Mouse (Mus musculus) T-cell, adult 2 months (primary cell): Measurements from ENCODE around the gene Cdhr4.

Experiments
- DNase-seq: peaks from one replicate; pipeline ENCODE4 v3.0.0; 2022; ENCODE audit warnings: low spot score

Gene Cdhr4

DNA sequence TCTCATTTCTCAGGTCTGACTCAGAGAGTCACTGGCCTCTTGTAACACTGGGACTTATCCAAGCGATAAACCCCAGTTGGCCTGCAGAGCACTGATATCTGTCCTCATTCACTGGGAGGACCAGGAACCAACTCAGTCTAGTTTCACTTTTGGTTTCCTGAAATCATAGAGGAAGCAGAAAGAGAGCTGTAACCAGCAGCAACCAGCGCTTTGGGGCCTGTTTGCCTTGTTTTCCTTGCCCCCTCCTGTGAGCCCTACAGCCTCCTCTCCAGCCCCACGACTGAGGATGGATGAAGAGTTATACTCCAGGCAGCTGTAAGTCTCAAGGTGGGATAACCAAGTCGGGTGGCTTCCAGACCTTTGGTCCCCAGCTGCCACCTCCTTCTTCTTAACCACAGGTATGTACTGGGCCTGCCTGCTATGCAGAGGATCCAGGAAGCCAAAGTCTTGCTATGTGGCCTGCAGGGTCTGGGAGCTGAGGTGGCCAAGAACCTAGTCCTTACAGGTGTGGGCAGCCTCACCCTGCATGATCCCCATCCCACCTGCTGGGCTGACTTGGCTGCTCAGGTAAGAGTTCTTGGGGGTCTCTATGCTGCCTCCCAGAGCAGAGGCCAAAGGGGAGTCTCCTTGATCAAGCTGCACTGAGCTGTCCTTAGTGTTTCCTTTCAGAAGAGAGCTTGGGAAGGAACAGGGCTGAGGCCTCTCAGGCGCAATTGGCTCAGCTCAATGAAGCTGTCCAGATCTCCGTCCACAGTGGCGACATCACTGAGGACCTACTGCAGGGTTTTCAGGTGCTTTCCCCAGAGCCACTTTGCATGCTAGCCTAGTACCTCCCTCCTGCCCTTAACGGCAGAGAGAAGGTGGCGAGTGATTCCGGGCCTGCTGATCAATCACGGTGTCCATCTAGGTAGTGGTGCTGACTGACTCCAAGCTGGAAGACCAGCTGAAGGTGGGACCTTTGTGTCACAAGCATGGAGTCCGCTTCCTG, 16.6 kb upstream of the Cdhr4 start, which contains the start of gene Uba7:
Gene Uba7, plus strand, starts transcription at position 107 of the 988 bp plus-strand sequence.
- DNase-seq, result peak; percentile 52

DNA sequence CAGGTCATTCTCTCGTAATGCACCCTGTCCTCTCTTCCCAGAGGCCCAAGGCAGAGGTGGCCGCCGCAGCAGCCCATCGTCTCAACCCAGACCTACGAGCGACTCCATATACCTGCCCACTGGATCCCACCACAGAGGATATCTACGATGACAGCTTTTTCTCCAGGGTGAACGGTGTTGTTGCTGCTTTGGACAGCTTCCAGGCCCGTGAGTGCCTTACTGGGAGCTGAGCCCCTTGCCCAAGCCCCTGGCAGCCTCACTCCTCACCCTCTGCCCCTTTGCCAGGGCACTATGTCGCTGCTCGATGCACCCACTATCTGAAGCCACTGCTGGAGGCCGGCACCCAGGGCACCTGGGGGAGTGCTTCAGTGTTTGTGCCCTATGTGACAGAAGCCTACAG, 13.5 kb upstream of the Cdhr4 start:
- no peak for DNase-seq

DNA sequence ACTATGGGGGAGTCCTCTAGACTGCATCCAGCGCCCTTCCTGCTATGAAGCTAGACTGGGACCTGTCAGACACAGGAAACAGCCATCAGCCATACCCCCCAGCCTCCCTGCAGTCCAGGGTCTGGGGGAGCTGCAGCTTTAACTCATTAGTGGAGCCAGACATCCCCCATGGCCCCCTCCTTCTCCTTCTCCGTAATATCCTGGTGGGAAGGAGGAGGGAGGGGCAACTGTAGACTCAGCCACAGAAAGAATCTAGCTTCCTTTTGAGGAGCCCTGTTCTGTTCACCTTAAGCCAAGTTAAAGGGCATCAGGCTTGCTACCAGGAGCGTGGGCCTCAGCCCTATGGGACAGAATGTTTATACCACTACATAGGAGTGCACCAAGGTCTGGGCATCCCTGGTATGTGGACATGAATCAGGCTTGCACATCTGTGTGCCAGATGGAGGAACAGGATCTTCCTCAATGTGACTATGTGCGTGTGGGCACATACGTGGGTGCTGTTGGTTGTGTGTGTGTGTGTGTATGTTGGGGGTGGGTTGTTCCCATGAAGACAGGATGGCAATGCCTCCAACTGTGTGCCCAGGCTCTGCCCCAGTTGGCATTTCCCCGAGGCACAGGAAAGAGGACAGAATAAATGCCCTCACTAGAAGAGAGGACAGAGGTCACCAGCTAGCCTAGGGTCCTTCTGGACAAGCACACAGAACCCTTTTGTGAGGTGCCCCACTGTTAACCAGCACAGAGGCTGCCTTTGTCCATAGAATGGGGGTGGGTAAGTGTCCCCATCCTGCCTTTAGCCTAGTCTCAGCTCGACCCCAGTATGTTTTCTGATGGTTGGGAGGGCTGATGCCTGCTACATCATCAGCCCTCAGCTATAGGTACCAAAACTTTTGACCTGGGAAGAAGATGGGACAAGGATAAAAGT, 10.4 kb upstream of the Cdhr4 start:
- no peak for DNase-seq

DNA sequence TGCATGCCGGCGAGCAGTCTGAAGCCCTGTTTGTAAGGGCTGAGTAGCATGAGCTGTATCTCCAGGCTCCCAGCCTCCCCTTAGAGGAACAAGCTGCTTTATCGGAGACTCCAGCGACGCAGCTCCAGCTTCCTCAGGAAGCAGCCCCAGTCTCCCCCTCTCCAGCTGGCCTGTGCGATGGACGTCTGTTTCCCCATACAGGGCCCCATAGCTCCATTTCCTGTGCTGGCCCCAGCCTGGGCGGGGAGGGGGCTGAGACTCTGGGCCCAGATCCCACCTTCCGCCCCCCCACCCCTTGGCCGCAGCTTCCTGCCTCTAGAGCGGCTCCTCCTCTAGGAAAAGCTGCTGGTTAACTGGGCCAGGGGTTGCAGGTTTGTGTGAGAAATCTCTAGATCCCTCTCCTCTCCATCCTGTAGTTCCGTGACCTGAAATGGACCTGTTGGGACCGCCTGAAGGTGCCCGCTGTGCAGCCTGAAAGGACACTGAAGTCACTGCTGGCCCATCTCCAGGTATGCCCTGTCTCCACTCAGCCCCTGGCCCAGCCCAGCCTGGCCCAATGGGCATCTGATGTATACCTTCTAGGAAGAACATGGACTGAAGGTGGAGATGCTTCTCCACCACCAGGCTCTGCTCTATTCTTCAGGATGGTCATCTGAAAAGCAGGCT, 9.5 kb upstream of the Cdhr4 start, which contains the start of gene Gm20661:
Gene Gm20661, plus strand, starts transcription at position 378 of the 666 bp plus-strand sequence.
- peak; percentile 54 for DNase-seq

DNA sequence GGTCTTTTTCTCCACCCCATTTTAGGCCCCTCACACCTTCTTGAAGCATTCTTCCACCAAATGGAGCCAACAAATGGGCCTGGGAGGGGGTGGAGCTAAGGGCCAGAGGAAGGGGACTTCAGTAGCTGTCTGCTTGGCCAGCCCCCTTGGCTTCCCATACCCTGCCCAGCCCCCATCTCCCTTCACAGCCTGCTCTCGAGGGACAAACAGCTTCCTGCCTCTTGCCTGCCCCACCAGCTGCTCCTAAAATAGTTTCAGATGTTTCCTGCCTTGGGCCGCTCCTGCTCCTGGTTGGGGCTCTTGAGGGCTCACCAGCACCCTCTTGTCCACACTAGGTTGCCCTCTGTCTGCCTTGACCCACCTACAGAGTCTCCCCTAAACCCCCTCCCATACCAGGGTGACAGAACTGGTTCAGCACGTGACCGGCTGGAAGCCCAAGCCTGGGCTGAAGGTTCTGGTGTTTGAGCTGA, 8.8 kb upstream of the Cdhr4 start:
- no peak for DNase-seq

DNA sequence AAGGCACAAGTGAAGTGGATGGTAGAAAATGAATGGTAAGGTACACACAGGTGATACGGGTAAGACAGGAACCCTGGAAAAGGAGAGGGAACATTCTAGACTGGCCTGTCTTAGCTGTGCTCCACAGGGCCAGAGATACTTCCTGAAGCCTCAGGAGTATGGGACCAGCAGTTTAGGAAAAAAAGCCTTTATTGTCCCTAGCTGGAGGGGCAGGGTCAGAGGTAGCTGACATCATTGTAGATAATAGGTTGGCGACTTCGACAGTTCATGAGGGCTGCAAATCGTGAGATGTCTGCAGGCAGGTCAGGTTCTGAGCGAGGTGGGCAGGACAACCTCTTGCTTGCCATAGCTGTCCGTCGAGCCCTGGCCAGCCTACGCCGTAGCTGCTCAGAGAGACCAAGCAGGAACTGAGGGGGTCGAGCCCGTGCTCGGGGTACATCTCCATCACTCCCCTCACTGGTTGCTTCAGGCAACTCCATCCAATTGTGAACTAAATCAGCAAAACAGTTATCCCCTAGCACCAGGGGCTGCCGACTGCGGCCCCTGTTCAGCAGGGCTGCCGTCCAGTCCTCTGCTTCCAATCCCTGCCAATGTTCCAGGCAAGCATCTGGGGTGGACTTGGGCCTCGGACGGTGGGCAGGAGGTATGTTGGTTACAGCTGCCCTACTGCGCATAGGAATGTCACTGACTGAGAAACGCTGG, 8.1 kb upstream of the Cdhr4 start:
- DNase-seq, result no peak

DNA sequence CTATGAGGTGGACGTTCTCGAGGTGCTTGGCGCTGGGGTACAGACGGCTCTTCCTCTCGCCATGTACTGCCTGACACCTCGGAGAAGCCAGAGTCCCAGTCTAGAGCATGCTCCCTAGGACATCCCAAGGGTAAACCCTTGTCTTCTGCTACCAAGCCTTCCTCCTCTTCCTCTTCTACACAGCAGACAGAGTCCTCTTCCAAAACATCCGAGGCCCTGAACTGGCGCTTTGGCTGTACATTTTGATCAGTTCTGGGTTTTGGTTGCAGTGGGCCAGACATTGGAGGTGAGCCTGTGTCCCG, 7.6 kb upstream of the Cdhr4 start:
- no peak for DNase-seq

DNA sequence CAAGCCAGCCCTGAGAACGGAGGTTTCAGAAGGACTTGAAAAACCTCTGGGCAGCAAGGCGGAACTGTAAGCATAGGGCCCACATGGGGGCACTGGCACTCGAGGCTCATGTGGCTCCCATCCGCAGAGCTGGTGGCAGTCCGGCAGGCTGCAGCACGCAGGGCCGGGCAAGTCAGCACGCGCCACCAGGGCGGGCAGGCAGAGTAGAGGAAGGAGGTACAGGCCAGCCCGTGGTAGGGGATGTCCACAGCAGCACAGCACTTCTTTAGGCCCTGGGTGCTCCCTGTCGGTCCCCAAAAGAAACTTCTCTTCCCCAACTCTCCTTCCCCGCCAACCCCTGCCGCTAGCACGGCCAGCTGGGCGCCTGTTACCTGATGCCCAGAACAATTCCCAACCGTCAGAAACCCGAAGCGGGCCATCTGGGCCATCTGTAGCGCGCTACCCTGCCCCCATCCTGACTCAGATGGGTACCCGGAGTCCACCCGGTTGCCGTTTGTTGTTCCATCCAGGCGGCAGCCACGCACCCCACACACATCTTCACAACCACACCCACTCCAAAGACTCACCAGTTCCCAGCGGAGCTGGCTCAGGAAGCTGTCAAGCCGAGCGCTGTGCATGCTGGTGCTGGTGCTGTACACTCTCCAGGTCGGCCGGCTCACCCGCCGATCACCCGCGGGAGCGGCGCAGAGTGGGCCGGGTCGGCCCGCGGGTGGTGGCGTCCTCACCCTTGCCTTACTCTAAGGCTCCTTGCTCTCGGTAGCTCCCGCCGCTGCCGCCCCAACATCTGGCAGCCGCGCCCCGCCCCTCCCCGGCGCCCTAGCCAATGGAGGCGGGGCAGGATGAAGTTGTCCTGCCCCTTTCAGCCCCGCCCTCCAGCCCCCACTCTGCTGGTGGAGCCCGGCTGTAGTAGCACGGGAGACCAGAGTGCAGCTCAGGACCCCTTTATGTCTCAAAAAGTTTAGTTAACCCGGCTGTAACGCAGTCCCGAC, 6.9 kb upstream of the Cdhr4 start, which contains the start of gene Inka1:
Gene Inka1, minus strand, starts transcription at position 749 of the 989 bp plus-strand sequence.
- peak; percentile 88 for DNase-seq

DNA sequence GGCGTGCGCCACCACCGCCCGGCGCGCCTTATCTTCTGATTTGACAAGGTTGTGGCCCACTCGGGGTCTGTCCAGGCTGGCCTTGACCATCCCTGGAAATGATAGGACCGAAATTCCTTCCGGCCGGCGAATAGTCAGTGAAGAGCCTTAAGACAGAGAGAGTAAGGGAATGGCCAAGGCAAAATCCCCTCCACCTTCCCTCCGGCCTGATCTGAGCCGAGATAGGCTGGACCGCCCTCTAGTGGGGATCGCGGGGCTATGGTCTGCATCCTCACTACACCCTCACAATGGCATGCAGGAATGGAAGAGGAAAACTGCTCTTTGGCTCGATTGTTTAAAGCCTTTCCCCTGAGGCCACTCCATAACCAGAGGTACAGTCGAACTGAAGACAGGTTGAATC, 5.9 kb upstream of the Cdhr4 start:
- peak; percentile 67 for DNase-seq

DNA sequence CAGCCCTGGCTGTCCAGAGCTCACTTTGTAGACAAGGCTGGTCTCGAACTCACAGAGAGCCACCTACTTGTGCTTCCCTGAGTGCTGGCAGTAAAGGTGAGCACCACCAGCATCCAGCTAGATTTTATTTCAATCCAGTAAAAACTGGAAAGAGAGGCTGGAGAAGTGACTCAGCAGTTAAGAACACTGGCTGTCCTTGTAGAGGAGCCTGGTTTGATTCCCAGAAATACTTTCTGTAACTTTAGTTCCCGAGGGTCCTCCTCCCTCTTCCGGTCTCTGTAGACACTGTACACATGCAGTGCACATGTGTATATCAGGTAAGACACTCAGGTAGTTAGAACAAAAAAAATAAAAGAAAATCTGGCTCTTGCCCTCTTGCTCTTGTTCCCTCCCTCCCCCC, 4.3 kb upstream of the Cdhr4 start:
- DNase-seq, result no peak

DNA sequence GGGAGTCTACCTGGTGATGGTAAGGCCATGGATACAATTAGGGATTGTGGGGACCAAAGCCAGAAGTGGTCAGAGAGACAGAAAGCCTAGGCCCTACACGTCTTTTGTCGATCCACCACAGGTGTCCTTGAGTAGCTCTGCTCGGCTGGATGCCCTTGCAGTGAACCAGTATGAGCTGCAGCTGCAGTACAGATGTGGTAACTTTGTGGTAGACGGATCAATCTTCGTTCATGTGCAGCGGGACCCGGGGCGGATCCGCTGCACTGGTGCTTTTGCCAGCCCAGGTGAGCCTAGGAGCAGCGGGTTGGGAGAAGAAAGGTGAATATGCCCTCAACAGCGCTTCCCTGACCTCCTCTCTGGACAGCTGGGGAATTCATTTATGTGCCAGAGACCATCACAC, 716 bp downstream of the Cdhr4 start:
- peak; percentile 35 for DNase-seq

DNA sequence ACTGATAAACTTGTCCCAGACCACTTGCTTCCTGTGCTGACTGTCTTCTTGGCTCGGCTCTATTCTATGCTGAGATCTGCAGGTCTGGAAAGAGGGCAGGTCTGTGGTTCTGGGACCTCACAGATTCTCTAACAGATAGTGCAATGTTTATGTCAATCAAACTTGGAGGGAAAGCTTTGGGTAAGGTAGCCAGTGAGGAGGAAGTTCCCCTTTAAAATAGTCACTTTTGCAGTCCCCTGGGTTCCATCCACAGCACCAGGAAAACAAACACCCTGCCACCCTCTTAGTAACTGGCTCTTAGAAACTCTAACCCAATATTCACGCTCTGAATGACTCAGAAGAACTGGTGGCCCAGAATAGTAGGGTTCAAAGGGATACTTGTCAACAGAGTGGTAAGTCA, 2.2 kb downstream of the Cdhr4 start:
- no peak for DNase-seq

DNA sequence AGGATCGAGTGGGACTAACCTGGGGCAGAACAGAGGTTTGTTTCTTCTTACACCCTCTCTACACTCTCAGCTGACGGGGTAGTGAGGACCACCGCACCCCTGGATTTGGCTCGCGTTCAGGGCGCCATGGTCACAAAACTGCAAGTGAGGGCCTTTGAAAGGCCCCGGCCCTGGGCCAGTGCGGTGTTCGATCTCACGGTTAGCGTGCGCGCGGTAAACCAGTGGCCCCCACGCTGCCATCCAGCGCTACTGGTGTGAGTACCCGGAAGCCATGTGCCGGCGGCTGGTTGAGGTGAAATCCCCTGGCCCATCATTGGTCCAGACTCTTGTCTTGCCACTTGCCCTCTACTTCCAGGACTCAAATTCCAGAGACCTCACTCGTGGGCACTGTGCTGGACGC, 3.2 kb downstream of the Cdhr4 start:
- DNase-seq, result no peak

DNA sequence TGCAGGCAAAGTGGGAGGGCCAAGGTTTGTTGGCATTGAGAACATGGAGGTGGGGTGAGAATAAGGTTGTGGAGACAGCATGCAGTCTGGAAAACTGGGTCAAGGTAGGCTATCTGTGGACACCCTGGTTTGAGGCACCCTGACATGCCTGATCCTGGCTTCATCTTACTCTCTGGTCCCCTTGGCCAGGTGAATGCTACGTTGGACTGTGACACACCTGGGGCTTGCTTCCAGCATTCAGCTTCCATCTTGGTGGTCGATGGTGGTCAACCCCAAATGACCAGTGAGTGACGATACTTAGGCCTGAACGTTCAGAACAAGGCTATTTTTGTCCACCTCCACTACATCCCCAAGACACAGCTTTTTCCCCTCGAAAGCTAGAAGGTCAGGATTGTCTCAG, 3.8 kb downstream of the Cdhr4 start, which contains the start of gene Gm20662:
Gene Gm20662, plus strand, starts transcription at position 301 of the 400 bp plus-strand sequence.
- no peak for DNase-seq

DNA sequence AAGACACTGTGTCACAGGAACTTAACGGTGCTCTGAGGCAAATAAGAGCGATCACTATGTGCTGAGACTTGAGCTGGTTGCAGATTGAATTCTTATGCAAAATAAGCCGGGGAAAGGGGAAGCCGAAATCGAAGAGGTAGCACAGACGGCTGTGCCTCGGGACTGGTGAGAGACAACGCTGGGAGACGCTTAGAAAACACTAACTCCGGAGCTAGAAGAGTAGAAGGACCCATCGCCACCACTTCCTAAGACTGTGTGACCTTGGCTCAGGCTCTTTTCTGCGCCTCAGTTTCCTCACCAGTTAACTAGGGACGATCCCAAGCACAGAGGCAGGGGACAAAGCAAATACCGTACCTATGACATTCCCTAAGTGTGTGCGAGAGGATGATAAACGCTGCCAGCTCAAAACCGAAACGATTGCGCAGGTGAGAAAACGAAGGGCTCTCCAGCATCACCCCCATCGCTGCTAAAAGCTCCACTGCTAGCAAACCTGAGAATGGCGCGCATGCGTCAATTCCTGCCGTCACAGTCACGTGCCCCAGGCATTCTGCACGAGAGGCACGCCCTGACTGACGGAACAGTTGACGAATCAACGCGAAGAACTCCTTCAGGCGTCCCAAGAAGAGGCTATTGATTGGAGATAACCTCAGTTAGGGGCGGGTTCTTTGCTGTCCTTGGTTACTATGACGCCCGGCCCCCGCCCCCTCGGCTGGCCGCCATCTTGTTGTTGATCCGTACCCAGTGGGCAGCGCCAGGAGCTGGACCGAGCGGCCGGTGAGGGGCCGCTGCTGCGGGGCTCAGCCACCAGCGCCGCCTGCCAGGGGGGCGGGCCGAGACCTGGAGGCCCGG, 9.8 kb downstream of the Cdhr4 start, which contains the start of gene Ip6k1:
Gene Ip6k1, plus strand, starts transcription at position 580 of the 849 bp plus-strand sequence.
- DNase-seq, result peak; percentile 100

DNA sequence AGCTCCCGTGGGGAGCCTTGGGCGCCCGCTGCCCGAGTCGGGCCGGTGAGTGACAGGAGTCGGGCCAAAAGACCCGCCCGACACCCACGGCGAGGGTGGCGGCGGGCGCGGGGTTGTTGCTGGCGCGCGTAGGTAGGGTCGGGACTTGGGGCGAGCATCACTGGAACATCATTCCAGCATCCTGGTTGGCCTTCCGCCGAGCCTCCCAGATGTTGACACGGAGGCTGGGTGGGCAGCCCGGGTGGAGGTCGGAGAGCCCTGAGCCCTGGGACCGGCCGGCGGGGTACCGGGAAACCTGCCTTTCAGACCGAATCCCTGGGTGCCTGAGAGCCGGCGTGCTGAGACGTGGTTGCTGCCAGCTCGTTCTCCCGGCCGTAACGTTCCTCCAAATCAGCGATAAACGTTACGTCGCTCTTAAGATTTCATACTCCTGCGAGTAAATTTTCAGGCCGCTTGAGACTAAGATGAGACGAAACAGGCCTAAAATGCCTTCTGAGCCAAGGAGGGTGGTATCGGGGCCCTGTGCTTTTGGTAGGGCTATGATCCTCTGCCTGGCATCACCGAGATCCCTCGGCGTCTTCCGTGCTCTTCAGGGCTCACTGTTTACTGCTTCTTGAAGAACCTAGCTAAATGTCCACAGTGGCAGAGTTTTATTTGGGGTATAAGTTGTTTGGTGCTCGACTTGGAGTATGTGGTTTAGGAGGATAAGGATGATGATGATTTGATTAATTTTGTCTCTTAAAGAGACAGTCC, 10.7 kb downstream of the Cdhr4 start:
- peak; percentile 37 for DNase-seq

DNA sequence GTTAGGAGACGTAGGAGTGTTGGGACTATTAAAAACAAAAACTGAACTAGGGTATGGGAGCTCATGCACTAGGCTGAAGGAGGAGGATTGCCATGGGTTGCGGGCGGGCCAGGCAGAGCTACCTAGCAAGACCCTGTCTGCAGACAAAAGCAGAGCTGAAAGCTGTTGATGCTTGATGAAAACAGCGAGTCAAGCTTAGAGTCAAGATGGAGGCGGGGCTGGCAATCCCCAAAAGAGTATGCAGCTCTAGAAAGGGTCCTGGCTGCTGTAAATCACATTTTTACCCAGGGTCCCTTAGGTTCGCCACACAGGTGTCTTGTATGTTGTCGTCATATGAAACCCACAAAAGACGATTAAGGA, 11.2 kb downstream of the Cdhr4 start:
- peak; percentile 70 for DNase-seq

DNA sequence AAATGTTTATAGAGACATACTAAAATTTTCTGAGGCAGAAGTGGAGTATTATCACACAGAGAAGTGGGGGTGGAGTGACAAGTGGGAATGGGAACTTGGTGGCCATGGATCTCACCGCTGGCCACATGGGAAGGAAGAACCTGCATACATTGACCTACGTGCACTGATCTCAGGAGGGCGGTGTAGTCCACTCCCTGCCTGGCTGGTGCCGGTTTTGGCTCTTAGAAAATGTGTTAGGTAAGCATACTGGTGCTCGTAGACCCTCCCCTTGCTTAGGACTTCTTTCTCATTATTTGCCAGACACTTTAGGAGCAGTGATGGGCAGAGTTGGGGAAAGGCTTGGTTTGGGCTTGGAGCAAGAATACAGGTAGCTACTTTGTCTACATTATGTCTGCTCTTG, 15.7 kb downstream of the Cdhr4 start:
- DNase-seq, result no peak
